ENCODE assay signal across 8 mouse cellular contexts in genomic region chrX:72986841-72987519, GRCm38 (mm10). TPM values are rescaled to one million over a fixed set of nuclear protein-coding genes. Genes with fewer than 3 reads are reported as not detected.
DNase-seq lines count a peak whose midpoint lies in the region; ATAC-seq and TF ChIP-seq lines count a peak whose summit lies in the region.

Gene Zfp185 (plus strand): TSS chrX:72987339.

- no peak within 1 kb of the TSS for H3K27ac ChIP-seq in left cerebral cortex, adult 2 months
- peak within 1 kb of the TSS; percentile 76 for H3K27ac ChIP-seq in forebrain, embryonic 10.5 days
- no peak within 1 kb of the TSS for H3K27ac ChIP-seq in heart, embryonic 16.5 days (ENCODE audit: low read length)
- H3K27ac ChIP-seq in stomach, embryonic 16.5 days (ENCODE audit: low read length), result peak within 1 kb of the TSS; percentile 60

- DNase-seq in left cerebral cortex, adult 2 months (ENCODE audit: extremely low spot score in 1 of 2, low spot score in 2 of 2), result peak in 1 of 2 experiments; percentile 9
- DNase-seq in left cerebral cortex, adult 11 months (ENCODE audit: low spot score), result no peak
- DNase-seq in forebrain, embryonic 10.5 days (ENCODE audit: extremely low spot score, low spot score), result peak; percentile 61
- DNase-seq in kidney, postnatal 10 days, result peak; percentile 79
- peak; percentile 54 to 77 for DNase-seq in lung, postnatal 4 days
- no peak for DNase-seq in layer of hippocampus, adult 9-10 months (ENCODE audit: low spot score)

- peaks cover 5% of the 10 kb centered on the region; the same call in 1 of the 2 replicates for H3K4me1 ChIP-seq in forebrain, embryonic 10.5 days
- H3K4me1 ChIP-seq in heart, embryonic 16.5 days (ENCODE audit: control insufficient read depth, insufficient read depth, low read length), result no peaks in the 10 kb centered on the region
- no peaks in the 10 kb centered on the region for H3K4me1 ChIP-seq in stomach, embryonic 16.5 days (ENCODE audit: control insufficient read depth, insufficient read depth, low read length)

- H3K9ac ChIP-seq in heart, embryonic 16.5 days (ENCODE audit: low read length), result peak within 1 kb of the TSS; percentile 30
- H3K9ac ChIP-seq in stomach, embryonic 16.5 days (ENCODE audit: low read length), result peak within 1 kb of the TSS; percentile 67

- H3K4me3 ChIP-seq in left cerebral cortex, adult 2 months, result peak within 1 kb of the TSS; percentile 41
- peak within 1 kb of the TSS; percentile 54 for H3K4me3 ChIP-seq in forebrain, embryonic 10.5 days
- peak within 1 kb of the TSS; percentile 54 for H3K4me3 ChIP-seq in heart, embryonic 16.5 days (ENCODE audit: low read length)
- H3K4me3 ChIP-seq in stomach, embryonic 16.5 days (replicated peaks; ENCODE audit: low read length), result peak within 1 kb of the TSS; percentile 46

- WGBS in forebrain, embryonic 10.5 days, result 27% methylated on average over 41 of the region's 45 CpGs
- WGBS in heart, embryonic 16.5 days, result 18% methylated on average over 28 of the region's 45 CpGs
- 16% methylated on average over 43 of the region's 45 CpGs for WGBS in stomach, embryonic 16.5 days

- no peaks in the 10 kb centered on the region for H3K36me3 ChIP-seq in forebrain, embryonic 10.5 days (replicated peaks)
- no peaks in the 10 kb centered on the region for H3K36me3 ChIP-seq in heart, embryonic 16.5 days (ENCODE audit: control insufficient read depth, insufficient read depth)
- H3K36me3 ChIP-seq in stomach, embryonic 16.5 days (ENCODE audit: control insufficient read depth, insufficient read depth, low read length), result no peaks in the 10 kb centered on the region

- peak within 1 kb of the TSS; percentile 75 for H3K4me2 ChIP-seq in heart, embryonic 16.5 days (ENCODE audit: low read depth, low read length)
- peak within 1 kb of the TSS; percentile 69 for H3K4me2 ChIP-seq in stomach, embryonic 16.5 days (ENCODE audit: low read depth, low read length)

- peaks cover 70% of the 10 kb centered on the region for H3K27me3 ChIP-seq in forebrain, embryonic 10.5 days (ENCODE audit: poor library complexity, severe bottlenecking)
- peaks cover 5% of the 10 kb centered on the region; the same call in 1 of the 2 replicates for H3K27me3 ChIP-seq in heart, embryonic 16.5 days (ENCODE audit: control insufficient read depth, insufficient read depth, low read length)
- no peaks in the 10 kb centered on the region for H3K27me3 ChIP-seq in stomach, embryonic 16.5 days (ENCODE audit: control insufficient read depth, insufficient read depth, low read length)

- no peaks in the 10 kb centered on the region for H3K9me3 ChIP-seq in forebrain, embryonic 10.5 days
- H3K9me3 ChIP-seq in heart, embryonic 16.5 days (replicated peaks; ENCODE audit: control insufficient read depth, low read length), result no peaks in the 10 kb centered on the region
- no peaks in the 10 kb centered on the region for H3K9me3 ChIP-seq in stomach, embryonic 16.5 days (replicated peaks; ENCODE audit: control insufficient read depth, low read length)

- intact Hi-C loops in left cerebral cortex, adult 2 months (cut with DNase I), result no loop called here

- peak; percentile 61 for ATAC-seq in heart, embryonic 16.5 days (replicated peaks; ENCODE audit: extremely low read depth, insufficient read depth, low FRiP score)
- ATAC-seq in stomach, embryonic 16.5 days (ENCODE audit: insufficient read depth, low FRiP score), result peak; percentile 87

- TF ChIP-seq CTCF in left cerebral cortex, adult 2 months (IDR thresholded peaks at IDR 0.05), result no peak

RNA-seq across cellular contexts. Expression of gene Zfp185, which starts in this region (rescaled TPM):
- total RNA-seq in left cerebral cortex, adult 2 months (2021), result under 1 TPM; 0.37 to 0.84 TPM
- 3.9 and 4.2 TPM in 2 replicates for polyA plus RNA-seq in forebrain, embryonic 10.5 days (2016; fragmentation: Nextera tagmentation; extraction: Ambion mirVana)
- polyA plus RNA-seq in heart, embryonic 16.5 days (2015; fragmentation: Nextera tagmentation; extraction: Ambion mirVana), result 3.3 and 3.6 TPM in 2 replicates
- 25.5 and 32.3 TPM in 2 replicates for polyA plus RNA-seq in stomach, embryonic 16.5 days (2015; fragmentation: Nextera tagmentation; extraction: Ambion mirVana)

Comparison
In these comparisons a context has a peak if more than half of its experiments do, and no peak if none do; other contexts are left out.
1. DNase-seq: peak in forebrain, embryonic 10.5 days (single experiment), kidney, postnatal 10 days (single experiment) and lung, postnatal 4 days (2 of 2); none in left cerebral cortex, adult 11 months (single experiment) and layer of hippocampus, adult 9-10 months (single experiment).
2. H3K27ac ChIP-seq: peak in forebrain, embryonic 10.5 days (single experiment) and stomach, embryonic 16.5 days (single experiment); none in left cerebral cortex, adult 2 months (single experiment) and heart, embryonic 16.5 days (single experiment).
3. Peak in every context shown above with its lines, with median percentiles within 50 percentile points of each other: H3K4me3 ChIP-seq.